Mouse (Mus musculus): ENCODE measurements around the gene Slc9a3r2. TPM values are rescaled to one million over a fixed set of nuclear protein-coding genes. Genes with fewer than 3 reads are reported as not detected.

The Slc9a3r2 gene
- polyA plus RNA-seq, 1 experiment from 2014 or later, result 51.7 TPM

GRCm38 (mm10) chr17:24651835-24652234 is 1.7 kb upstream of the Slc9a3r2 start:
- no peaks in the 10 kb centered on the region for H3K9me3 ChIP-seq (ENCODE audit: control insufficient read depth, low read length)
- peaks cover 4% of the 10 kb centered on the region; the same call in 1 of the 2 replicates for H3K27me3 ChIP-seq (replicated peaks; ENCODE audit: control insufficient read depth, insufficient read depth, low read length)
- 71% methylated on average over 3 of the region's 3 CpGs for WGBS
- ATAC-seq (replicated peaks; ENCODE audit: low FRiP score, low TSS enrichment, low read depth) (no peak), DNase-seq (ENCODE audit: low spot score) (no peak)
- no peak overlapping the region for H3K4me2 ChIP-seq (ENCODE audit: low read length)
- no peaks in the 10 kb centered on the region for H3K36me3 ChIP-seq (ENCODE audit: control insufficient read depth, insufficient read depth, low read length)
- H3K27ac ChIP-seq (ENCODE audit: low read depth), result no peak overlapping the region
- peaks cover 3% of the 10 kb centered on the region for H3K4me1 ChIP-seq (replicated peaks; ENCODE audit: control insufficient read depth, insufficient read depth, low read length)
- H3K4me3 ChIP-seq (ENCODE audit: low read depth, low read length), result no peak overlapping the region
- H3K9ac ChIP-seq (ENCODE audit: low read length), result no peak overlapping the region

GRCm38 (mm10) chr17:24650766-24651165 is 639 bp upstream of the Slc9a3r2 start:
- H3K4me2 ChIP-seq (ENCODE audit: low read length), result peak overlapping the region; percentile 97; the same call in 1 of the 2 replicates
- 0 out of 2 replicates have a peak overlapping the region, but pooled peaks have one; percentile 79 for H3K4me3 ChIP-seq (ENCODE audit: low read depth, low read length)
- 72% methylated on average over 4 of the region's 4 CpGs for WGBS
- H3K9ac ChIP-seq (ENCODE audit: low read length), result no peak overlapping the region; the same call in 1 of the 2 replicates
- DNase-seq (ENCODE audit: low spot score), result no peak
- H3K27ac ChIP-seq (ENCODE audit: low read depth), result no peak overlapping the region
- peaks cover 3% of the 10 kb centered on the region for H3K4me1 ChIP-seq (replicated peaks; ENCODE audit: control insufficient read depth, insufficient read depth, low read length)
- H3K9me3 ChIP-seq (ENCODE audit: control insufficient read depth, low read length), result no peaks in the 10 kb centered on the region
- H3K27me3 ChIP-seq (replicated peaks; ENCODE audit: control insufficient read depth, insufficient read depth, low read length), result 0 out of 2 replicates have a peak, but pooled peaks cover 3% of the 10 kb centered on the region
- H3K36me3 ChIP-seq (ENCODE audit: control insufficient read depth, insufficient read depth, low read length), result no peaks in the 10 kb centered on the region
- no peak for ATAC-seq (replicated peaks; ENCODE audit: low FRiP score, low TSS enrichment, low read depth)

- Histone ChIP-seq H3K4me2 (ENCODE audit: low read length) (peak overlapping the region; percentile 97), H3K9ac (ENCODE audit: low read length) (peak overlapping the region; percentile 75), H3K4me1 (replicated peaks; ENCODE audit: control insufficient read depth, insufficient read depth, low read length) (peaks cover 12% of the 10 kb centered on the region), H3K9me3 (ENCODE audit: control insufficient read depth, low read length) (no peaks in the 10 kb centered on the region), H3K4me3 (ENCODE audit: low read depth, low read length) (peak overlapping the region; percentile 79), H3K27me3 (replicated peaks; ENCODE audit: control insufficient read depth, insufficient read depth, low read length) (0 out of 2 replicates have a peak, but pooled peaks cover 3% of the 10 kb centered on the region), H3K27ac (ENCODE audit: low read depth) (no peak overlapping the region), H3K36me3 (ENCODE audit: control insufficient read depth, insufficient read depth, low read length) (no peaks in the 10 kb centered on the region)
- ATAC-seq (replicated peaks; ENCODE audit: low FRiP score, low TSS enrichment, low read depth) (peak; percentile 47), DNase-seq (ENCODE audit: low spot score) (no peak)
- WGBS, result 2% methylated on average over 35 of the region's 35 CpGs
Observed at GRCm38 (mm10) chr17:24649581-24650069, 502 bp downstream of the Slc9a3r2 start.

GRCm38 (mm10) chr17:24648731-24649377 is 1.3 kb downstream of the Slc9a3r2 start:
- ATAC-seq (replicated peaks; ENCODE audit: low FRiP score, low TSS enrichment, low read depth), result no peak
- Histone ChIP-seq H3K4me3 (ENCODE audit: low read depth, low read length) (peak overlapping the region; percentile 79), H3K4me2 (ENCODE audit: low read length) (peak overlapping the region; percentile 97), H3K4me1 (replicated peaks; ENCODE audit: control insufficient read depth, insufficient read depth, low read length) (peaks cover 20% of the 10 kb centered on the region), H3K27ac (ENCODE audit: low read depth) (no peak overlapping the region), H3K36me3 (ENCODE audit: control insufficient read depth, insufficient read depth, low read length) (no peaks in the 10 kb centered on the region), H3K27me3 (replicated peaks; ENCODE audit: control insufficient read depth, insufficient read depth, low read length) (0 out of 2 replicates have a peak, but pooled peaks cover 3% of the 10 kb centered on the region), H3K9me3 (ENCODE audit: control insufficient read depth, low read length) (no peaks in the 10 kb centered on the region), H3K9ac (ENCODE audit: low read length) (no peak overlapping the region)
- no peak for DNase-seq (ENCODE audit: low spot score)
- WGBS, result 67% methylated on average over 10 of the region's 10 CpGs

GRCm38 (mm10) chr17:24647493-24647892 is 2.6 kb downstream of the Slc9a3r2 start:
- no peaks in the 10 kb centered on the region for H3K36me3 ChIP-seq (ENCODE audit: control insufficient read depth, insufficient read depth, low read length)
- H3K4me1 ChIP-seq (replicated peaks; ENCODE audit: control insufficient read depth, insufficient read depth, low read length), result peaks cover 20% of the 10 kb centered on the region
- WGBS, result 82% methylated on average over 11 of the region's 11 CpGs
- no peaks in the 10 kb centered on the region for H3K9me3 ChIP-seq (ENCODE audit: control insufficient read depth, low read length)
- no peak overlapping the region for H3K9ac ChIP-seq (ENCODE audit: low read length)
- H3K4me2 ChIP-seq (ENCODE audit: low read length), result 0 out of 2 replicates have a peak overlapping the region, but pooled peaks have one; percentile 5
- ATAC-seq (replicated peaks; ENCODE audit: low FRiP score, low TSS enrichment, low read depth), result no peak
- 0 out of 2 replicates have a peak overlapping the region, but pooled peaks have one; percentile 25 for H3K27ac ChIP-seq (ENCODE audit: low read depth)
- DNase-seq (ENCODE audit: low spot score), result no peak
- H3K27me3 ChIP-seq (replicated peaks; ENCODE audit: control insufficient read depth, insufficient read depth, low read length), result 0 out of 2 replicates have a peak, but pooled peaks cover 3% of the 10 kb centered on the region
- H3K4me3 ChIP-seq (ENCODE audit: low read depth, low read length), result no peak overlapping the region

GRCm38 (mm10) chr17:24646381-24646780 is 3.7 kb downstream of the Slc9a3r2 start:
- 81% methylated on average over 4 of the region's 4 CpGs for WGBS
- H3K4me2 ChIP-seq (ENCODE audit: low read length), result no peak overlapping the region
- ATAC-seq (replicated peaks; ENCODE audit: low FRiP score, low TSS enrichment, low read depth) (no peak), DNase-seq (ENCODE audit: low spot score) (no peak)
- H3K27me3 ChIP-seq (replicated peaks; ENCODE audit: control insufficient read depth, insufficient read depth, low read length), result 0 out of 2 replicates have a peak, but pooled peaks cover 3% of the 10 kb centered on the region
- no peak overlapping the region for H3K27ac ChIP-seq (ENCODE audit: low read depth)
- no peak overlapping the region for H3K4me3 ChIP-seq (ENCODE audit: low read depth, low read length)
- H3K9me3 ChIP-seq (ENCODE audit: control insufficient read depth, low read length), result no peaks in the 10 kb centered on the region
- no peak overlapping the region for H3K9ac ChIP-seq (ENCODE audit: low read length)
- H3K36me3 ChIP-seq (ENCODE audit: control insufficient read depth, insufficient read depth, low read length), result no peaks in the 10 kb centered on the region; the same call in 1 of the 2 replicates
- H3K4me1 ChIP-seq (replicated peaks; ENCODE audit: control insufficient read depth, insufficient read depth, low read length), result peaks cover 20% of the 10 kb centered on the region

GRCm38 (mm10) chr17:24645916-24646315 is 4.2 kb downstream of the Slc9a3r2 start:
- DNase-seq (ENCODE audit: low spot score) (no peak), ATAC-seq (replicated peaks; ENCODE audit: low FRiP score, low TSS enrichment, low read depth) (no peak)
- Histone ChIP-seq H3K9ac (ENCODE audit: low read length) (no peak overlapping the region), H3K4me2 (ENCODE audit: low read length) (no peak overlapping the region), H3K4me3 (ENCODE audit: low read depth, low read length) (no peak overlapping the region), H3K27ac (ENCODE audit: low read depth) (peak overlapping the region; percentile 77; the same call in 1 of the 2 replicates), H3K36me3 (ENCODE audit: control insufficient read depth, insufficient read depth, low read length) (peaks cover 2% of the 10 kb centered on the region), H3K4me1 (replicated peaks; ENCODE audit: control insufficient read depth, insufficient read depth, low read length) (peaks cover 20% of the 10 kb centered on the region), H3K27me3 (replicated peaks; ENCODE audit: control insufficient read depth, insufficient read depth, low read length) (no peaks in the 10 kb centered on the region), H3K9me3 (ENCODE audit: control insufficient read depth, low read length) (no peaks in the 10 kb centered on the region)
- WGBS, result 80% methylated on average over 3 of the region's 3 CpGs

- no peak; the same call in 1 of the 2 replicates for ATAC-seq (replicated peaks; ENCODE audit: low FRiP score, low TSS enrichment, low read depth)
- DNase-seq (ENCODE audit: low spot score), result no peak
- 73% methylated on average over 9 of the region's 9 CpGs for WGBS
- Histone ChIP-seq H3K9me3 (ENCODE audit: control insufficient read depth, low read length) (no peaks in the 10 kb centered on the region), H3K4me1 (replicated peaks; ENCODE audit: control insufficient read depth, insufficient read depth, low read length) (peaks cover 23% of the 10 kb centered on the region), H3K9ac (ENCODE audit: low read length) (no peak overlapping the region), H3K27ac (ENCODE audit: low read depth) (peak overlapping the region; percentile 77), H3K27me3 (replicated peaks; ENCODE audit: control insufficient read depth, insufficient read depth, low read length) (no peaks in the 10 kb centered on the region), H3K36me3 (ENCODE audit: control insufficient read depth, insufficient read depth, low read length) (peaks cover 10% of the 10 kb centered on the region), H3K4me3 (ENCODE audit: low read depth, low read length) (no peak overlapping the region), H3K4me2 (ENCODE audit: low read length) (0 out of 2 replicates have a peak overlapping the region, but pooled peaks have one; percentile 11)
Observed at GRCm38 (mm10) chr17:24644875-24645721, 5.0 kb downstream of the Slc9a3r2 start.
